Mouse (Mus musculus) urinary bladder, postnatal 10 days (tissue): ENCODE measurements around the gene Arhgap29.

Experiments
- DNase-seq: peaks from one replicate; pipeline ENCODE4 v3.0.0; 2022; ENCODE audit warnings: low spot score

The Arhgap29 gene

DNA sequence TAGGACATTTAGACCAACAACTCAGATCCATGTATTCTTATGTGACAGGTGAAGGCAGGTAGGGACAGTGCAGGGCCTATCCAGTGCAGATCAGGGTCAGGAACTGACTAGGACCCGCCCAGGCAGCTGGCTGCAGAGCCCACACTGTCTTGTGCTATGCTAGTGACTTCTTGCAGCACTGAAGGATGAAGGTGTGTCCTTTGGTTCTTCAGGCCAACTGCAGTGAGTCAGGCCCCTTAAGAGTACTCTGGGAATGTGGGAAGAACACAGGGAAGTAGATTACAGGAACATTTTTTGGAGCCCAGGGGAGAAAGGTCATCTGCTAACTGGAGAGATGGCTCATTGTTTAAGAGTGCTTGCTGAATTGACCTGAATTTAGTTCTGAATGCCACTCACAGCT, 60.1 kb downstream of the Arhgap29 start:
- no peak for DNase-seq

DNA sequence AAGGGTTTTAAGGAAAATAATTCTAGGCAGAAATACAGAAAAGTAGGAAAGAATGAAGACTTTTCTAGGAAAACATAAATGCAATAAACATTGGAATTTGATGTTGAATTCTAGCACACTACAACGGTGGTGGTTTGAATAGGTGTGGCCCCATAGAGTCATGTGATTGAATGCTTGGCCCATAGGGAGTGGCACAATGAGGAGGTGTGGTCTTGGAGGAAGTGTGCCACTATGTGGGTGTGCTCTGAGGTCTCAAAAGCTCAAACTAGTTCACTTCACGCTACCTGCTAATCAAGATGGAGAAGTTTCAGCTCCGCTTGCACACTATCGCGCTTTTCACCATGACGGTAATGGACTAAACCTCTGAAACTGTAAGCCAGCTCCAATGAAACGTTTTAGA, 66.1 kb downstream of the Arhgap29 start:
- no peak for DNase-seq

DNA sequence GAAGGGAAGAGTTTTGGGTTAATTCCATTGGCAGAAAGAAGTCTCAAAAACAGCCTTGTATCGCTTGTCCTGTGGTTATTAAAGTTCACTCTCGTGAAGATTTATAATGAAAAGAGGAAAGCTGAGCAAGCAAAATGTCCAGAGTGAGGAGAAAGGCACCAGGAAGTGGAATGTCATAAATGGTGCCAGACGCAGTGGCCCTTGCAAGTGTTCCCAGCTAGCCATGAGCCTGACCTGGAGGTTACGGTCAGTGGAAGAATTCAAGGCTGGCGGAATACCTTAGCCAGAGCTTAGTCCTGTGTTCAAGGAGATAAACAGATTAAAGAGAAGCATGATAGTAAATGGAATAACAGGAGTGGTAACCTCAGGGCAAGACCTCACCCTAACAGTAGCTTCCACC, 66.8 kb downstream of the Arhgap29 start:
- no peak for DNase-seq

GRCm38 (mm10) chr3:122021029-122021652, 68.8 kb downstream of the Arhgap29 start:
- no peak for DNase-seq

GRCm38 (mm10) chr3:122022355-122022754, 70.0 kb downstream of the Arhgap29 start:
- DNase-seq = no peak

- no peak for DNase-seq
Measured at GRCm38 (mm10) chr3:122026676-122027075, 74.3 kb downstream of the Arhgap29 start.

DNA sequence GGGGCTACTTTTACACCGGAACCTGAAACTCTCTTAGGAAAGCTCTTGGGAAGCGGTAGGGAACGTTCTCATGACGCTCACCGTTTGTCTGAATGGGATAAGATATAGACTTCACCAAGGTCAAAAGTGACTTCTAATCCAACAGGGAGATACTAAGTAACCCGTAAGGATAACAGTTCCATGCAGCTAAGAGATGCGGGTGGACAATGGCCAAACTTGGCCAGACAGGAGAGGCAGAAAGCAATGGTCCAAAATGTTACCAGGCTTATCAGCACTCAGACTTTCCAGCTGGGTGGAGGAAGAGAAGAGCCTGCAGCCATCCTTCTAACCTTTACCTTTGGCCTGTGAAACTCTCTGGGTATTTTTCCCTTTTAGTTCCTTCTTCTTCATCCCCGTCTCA, 75.4 kb downstream of the Arhgap29 start:
- DNase-seq = no peak

GRCm38 (mm10) chr3:122033248-122033837, 81.0 kb downstream of the Arhgap29 start:
- DNase-seq = no peak

GRCm38 (mm10) chr3:122034240-122034639, 81.9 kb downstream of the Arhgap29 start:
- no peak for DNase-seq

DNA sequence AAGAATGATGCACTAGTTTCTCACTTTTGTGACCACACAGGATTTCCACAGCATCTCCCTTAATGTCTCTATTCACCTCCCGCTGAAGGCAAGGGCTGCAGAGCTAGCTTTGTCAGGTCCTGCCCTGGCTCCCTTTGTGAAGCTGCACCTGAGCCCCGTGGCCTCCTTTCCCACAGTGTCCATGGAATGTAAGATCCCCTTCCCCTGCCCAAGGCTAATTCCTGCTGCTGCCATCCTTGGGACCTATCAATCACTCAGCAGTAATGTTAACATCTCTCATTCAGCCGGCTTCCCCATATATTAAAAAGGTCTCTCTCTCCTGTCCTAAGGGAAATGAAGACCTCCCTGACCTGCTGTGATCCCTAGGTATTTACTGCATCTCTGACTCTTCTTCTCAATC, 82.8 kb downstream of the Arhgap29 start:
- DNase-seq = no peak

GRCm38 (mm10) chr3:122040522-122040921, 88.2 kb downstream of the Arhgap29 start:
- DNase-seq = no peak

DNA sequence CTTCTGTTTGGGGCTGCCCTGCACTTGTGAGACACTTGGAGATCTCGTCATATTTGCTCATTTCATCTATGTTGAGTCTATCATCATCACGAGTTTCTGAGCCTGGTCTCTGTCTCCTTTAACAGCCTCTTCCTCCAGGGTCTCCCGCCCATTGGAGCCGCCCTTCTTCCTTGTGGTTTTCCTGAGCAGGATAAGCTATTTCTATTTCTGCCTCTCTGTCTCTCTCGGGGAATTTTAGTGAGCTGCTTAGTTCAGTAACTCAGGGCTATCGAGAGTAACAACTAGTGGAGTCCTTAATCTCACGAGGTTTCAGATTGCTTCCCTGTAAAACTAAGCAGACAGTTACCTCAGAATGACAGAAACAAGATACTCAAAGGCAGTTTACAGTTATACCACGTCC, 90.8 kb downstream of the Arhgap29 start:
- DNase-seq = no peak

DNA sequence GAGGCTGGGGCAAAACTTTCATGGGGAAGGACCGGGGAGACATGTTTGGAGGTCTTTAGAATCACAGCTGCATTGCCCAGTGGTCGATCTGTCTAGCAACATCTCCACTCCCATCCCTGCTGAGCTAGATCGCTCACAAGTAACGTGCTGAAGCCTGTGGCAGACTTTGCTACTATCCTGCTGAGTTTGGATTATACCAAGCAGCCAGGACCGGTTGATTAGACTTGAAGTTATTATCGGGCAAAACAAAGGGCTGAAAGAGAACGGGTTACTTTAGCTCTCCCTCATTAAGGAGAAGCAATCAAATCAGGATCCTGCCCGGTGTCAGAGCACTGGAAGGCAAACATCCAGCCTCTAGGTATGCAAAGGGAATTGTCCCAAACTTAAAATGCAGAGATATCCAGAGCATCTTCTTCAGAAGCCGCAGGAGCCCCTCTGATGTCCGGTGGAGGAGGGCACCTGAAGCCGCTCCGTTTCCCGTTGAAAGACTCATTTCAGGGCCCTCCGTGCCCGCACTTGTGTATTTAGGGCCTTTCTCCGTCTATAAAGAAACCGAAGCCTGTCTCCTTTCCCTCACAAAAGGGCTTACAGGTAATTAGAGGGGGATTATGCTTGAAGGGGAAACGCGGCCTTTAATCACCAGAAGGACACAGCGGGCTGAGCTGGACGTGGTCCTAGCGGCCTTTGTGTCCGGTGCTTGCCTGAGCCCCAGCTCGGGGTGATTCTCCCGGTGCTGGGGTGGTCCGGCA, 91.6 kb downstream of the Arhgap29 start, which contains the start of gene Abca4:
TSS of gene Abca4 (plus strand) at position 645 of the 749 bp plus-strand sequence.
- DNase-seq = no peak

DNA sequence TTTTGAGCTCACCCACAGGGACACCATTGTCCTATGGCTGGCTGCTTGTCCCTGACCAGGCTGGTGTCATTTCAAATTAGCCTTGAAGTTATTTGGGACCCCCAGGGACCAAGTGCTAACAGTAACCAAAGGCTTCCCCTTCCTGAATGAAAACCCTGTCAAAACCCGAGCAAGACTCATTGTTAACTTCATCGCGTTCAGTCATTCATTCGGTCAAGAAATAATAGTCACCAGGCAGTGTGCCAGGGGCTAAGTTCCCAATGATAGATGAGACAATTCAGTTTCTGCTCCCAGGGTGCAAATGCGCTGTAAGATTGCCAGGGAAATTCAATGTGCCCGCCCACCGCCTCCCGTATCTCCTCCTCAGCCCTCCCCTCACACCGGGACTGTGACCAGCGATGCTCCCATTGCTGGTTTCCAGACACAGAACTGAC, 93.9 kb downstream of the Arhgap29 start:
- DNase-seq = no peak

DNA sequence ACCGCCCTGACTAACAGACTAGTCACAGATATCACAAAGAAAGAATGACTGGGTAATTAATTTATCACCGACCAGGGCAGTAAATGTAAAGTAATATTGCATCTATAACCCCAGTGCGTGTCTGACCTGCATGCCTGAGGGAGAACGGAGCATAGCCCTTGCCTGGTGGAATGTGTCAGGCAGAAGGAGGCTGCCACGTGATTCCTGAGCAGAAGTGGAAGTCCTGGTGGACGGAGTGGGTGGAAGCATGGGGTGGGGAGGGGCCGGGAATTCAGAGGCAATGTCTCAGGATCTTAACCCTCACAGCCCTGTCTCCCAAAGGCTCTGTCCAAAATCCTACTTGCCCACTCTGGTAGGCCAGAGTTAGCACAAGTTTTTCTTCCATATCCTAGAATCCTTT, 95.1 kb downstream of the Arhgap29 start:
- no peak for DNase-seq

DNA sequence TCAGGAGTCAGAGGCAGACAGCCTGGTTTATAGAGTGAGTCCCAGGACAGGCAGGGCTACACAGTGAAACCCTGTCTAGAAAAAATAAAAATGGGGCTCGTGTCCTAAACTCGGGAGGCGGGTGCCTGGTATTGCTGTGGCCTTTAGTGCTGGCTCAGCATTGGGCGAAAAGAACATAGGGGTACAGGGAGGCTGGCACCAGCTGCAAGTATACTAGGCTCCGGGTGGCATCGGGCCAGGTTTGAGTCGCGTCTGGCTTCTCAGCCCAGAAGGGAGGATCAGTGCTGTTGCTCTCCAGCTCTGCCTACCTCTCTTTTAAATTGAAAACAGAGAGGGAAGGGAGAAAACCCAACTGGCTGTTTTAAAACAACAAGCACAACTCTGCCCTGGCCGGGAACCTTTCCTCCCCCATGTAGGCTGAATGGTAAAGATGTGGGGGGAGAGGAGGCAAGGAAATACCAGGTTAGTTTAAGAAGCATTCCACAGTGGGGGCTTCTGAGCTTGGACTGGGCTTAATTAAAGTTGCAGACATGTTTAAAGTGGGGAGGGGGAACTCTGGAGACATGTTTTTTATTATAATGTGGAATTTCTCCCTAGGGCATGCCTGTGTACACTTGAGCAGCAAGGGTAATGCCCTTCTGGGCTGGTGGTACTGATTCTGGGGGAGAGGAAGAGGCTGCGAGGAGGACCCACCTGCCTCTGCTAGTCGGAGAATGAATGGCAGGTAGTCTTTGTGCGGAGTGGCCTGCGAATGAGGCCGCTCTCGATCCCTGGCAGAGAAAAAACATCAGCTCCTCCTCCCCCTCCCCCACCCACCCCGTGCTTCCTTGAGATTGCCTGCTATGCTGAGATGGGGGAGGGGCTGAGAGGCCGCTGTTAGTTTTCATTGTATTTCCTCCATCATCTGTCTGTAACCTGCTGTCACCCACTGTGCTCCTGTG, 95.8 kb downstream of the Arhgap29 start:
- DNase-seq = peak; percentile 37

DNA sequence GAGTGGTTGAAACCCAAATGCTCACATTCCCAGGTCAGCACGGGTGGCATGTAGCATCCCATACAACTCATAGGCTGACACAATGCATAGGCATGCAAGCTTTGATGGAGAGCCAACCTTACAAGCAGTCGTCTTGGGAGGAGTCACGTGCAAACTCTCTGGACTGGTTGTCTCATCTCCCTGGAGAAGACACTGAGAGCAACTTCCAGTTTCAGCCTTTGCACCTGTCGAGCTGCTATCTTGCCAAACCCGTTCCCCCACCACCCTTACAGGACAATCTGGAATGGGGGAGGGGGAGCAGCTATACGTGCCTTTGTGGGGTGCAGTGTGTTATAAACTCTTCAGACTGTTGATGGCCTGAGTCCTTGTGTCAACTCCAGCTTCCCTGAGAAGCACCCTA, 96.8 kb downstream of the Arhgap29 start:
- DNase-seq = no peak

DNA sequence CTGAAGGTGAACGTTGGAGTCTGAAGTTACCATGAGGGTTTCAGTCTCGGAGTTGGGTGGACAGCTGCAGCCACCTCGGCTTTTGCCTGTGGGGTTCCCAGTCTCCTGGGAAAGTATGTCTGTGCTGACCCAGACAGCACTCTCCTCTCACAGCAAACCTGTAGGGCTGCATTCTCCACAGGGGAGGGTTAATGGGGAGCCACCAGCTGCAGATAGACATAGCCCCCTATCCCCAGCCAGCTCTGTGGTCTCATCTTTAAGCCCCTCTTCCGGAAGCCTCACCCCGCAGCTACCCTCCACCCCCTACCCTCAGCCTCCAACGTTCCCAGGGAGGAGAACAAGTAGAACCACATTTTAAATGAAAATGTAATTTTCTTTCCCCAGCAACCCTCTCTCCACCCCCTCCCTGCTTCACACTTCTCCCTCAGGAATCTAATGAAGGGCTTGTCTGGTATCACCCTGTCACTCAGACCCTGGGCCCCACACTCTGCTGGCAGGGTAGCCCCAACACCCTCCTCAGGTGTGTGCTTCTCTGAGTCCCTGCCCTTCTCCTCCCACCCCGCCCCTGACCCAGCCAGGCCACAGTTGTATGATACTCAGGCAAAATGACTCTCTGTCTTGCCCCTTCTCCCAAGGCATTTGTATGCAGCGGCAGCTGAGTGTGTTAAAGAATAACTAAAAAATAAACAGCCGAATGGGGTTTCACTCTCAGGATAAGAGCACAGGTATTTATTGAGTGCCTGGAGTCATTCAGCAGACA, 106.3 kb downstream of the Arhgap29 start:
- no peak for DNase-seq

DNA sequence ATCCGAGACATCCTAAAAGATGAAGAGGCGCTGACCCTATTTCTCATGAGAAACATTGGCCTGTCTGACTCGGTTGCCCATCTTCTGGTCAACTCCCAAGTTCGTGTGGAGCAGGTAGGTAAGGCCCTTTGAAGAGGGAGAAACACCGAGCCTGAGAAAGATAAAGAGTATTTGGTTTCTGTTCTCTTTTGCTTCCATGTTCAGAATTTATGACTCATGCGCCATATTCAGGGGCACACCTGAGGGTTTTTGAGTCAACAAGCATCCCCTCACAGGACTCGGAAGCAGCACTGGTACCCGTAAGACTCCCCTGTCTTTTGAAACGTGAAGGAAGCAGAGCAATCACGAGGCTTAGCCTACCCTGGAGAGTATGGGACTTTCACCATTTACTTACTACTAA, 110.2 kb downstream of the Arhgap29 start:
- no peak for DNase-seq

GRCm38 (mm10) chr3:122064556-122065410, 112.4 kb downstream of the Arhgap29 start:
- DNase-seq = no peak
